Mouse (Mus musculus): Measurements from ENCODE around the gene Ehd1. TPM values are rescaled to one million over a fixed set of nuclear protein-coding genes. Genes with fewer than 3 reads are reported as not detected.
"Not testable (repeated sequence)": the region's sequence is repeated elsewhere in the genome, so short reads cannot be mapped to it uniquely, and the experiment has no call there.

Ehd1 gene
- polyA plus RNA-seq, 2 experiments, result 38.0 to 81.6 TPM

DNA sequence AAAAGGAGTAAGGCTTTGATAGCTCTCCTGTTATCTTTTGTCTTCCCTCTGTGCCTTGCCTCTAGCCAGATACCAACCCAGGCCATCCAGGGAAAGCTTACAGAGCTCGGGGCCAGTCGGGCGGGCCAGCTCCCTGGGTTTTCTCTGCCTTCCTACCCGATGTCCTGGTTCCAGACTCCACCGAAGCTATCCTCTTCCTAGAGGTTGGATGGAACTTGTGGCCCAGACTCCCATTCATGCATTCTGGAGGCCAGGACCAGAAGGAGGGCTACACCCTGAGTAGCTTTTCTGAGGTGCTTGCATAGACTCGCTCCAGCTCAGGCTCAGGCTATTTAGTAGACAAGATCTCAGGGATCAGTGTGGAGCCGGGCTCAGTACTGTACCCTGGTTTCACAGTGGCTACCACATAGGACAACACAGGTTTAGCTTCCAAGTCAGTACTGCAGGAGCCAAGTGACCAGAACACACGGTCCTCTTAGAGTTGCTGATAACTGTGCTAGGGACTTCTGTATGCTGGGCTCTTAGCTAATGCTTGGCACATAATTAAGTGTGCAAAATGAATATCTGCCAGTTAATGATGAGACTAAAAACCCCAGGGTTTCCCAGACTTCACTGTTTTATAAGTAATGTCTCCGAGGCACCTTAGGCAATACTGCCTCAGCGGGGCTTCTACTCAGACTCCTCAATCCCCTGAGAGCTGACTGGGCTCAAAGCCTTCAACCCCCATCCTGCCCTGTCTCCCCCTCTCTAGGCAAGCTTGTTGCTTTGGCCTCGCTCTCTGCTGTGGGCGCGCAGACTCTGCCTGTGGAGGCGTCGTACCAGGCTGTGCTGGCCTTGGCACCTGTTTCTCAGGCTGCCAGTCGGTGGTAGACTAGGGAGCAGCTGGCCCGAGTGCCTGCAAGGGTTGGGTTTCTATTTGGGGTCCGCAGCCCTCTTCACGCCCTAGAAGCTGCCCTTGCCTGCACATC, 10.2 kb downstream of the Ehd1 start:
- Histone ChIP-seq H3K9ac (replicated peaks) (peak overlapping the region; percentile 70), H3K9me3 (ENCODE audit: control insufficient read depth, low read length) (no peaks in the 10 kb centered on the region), H3K4me3 (ENCODE audit: insufficient read depth in 1 of 2, low read depth in 2 of 2, low read length in 2 of 2) (no peak overlapping the region), H3K27ac (peak overlapping the region; percentile 96), H3K27me3 (ENCODE audit: control insufficient read depth, insufficient read depth, low read length) (no peaks in the 10 kb centered on the region), H3K36me3 (replicated peaks; ENCODE audit: control insufficient read depth, insufficient read depth, low read depth) (peaks cover 37% of the 10 kb centered on the region), H3K4me1 (replicated peaks; ENCODE audit: control insufficient read depth in 2 of 2, insufficient read depth in 2 of 2, low read length in 1 of 2) (peaks cover 84 to 87% of the 10 kb centered on the region in 2 experiments), H3K4me2 (ENCODE audit: low read depth) (peak overlapping the region; percentile 77)
- ATAC-seq (ENCODE audit: insufficient read depth), result peak; percentile 32
- WGBS (ENCODE audit: insufficient replicate concordance), result 62% methylated on average over 19 of the region's 19 CpGs
- no peak for TF ChIP-seq CTCF (IDR thresholded peaks at IDR 0.05; ENCODE audit: low read depth)
- 0 out of 2 replicates have a peak, but pooled peaks have one; percentile 40 for TF ChIP-seq EP300 (IDR thresholded peaks at IDR 0.05; ENCODE audit: low read depth)
- no peak for DNase-seq (ENCODE audit: low read depth in 3 of 3, low spot score in 3 of 3)

DNA sequence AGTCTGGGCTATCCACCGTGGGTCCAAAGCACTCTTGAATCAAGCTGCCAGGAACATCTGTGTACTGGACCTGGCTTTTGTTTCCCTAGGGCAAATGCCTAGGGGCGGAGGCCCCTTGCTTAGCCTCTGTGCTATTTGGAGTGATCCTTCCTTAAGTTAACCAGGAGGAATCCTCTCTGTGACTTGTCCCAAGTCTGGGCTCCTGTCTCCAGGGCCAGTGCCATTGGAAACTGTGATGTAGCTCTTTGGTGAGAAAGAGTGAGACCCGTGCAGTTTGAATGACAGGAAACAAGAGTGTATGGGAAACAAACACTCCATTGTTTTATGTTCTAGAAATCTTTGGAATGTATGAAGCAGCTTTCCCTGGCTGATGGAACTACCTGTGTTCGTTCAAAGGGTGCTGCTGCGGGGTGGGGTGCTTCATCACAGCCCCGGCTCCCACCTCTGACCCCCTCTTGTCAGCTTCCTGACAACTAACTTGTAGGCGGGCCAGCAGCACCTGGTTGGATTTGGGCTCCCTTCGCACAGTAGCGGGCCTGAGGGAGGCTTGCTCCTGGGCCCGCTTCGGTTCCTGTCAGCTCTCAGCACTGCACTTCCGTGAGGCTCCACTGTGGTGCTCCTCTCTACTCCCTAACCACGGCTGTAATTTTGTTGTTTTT, 11.8 kb downstream of the Ehd1 start:
- no peak for TF ChIP-seq EP300 (IDR thresholded peaks at IDR 0.05; ENCODE audit: low read depth)
- TF ChIP-seq CTCF (IDR thresholded peaks at IDR 0.05; ENCODE audit: low read depth), result no peak
- DNase-seq (ENCODE audit: low read depth in 3 of 3, low spot score in 3 of 3) (no peak), ATAC-seq (ENCODE audit: insufficient read depth) (no peak)
- Histone ChIP-seq H3K9me3 (ENCODE audit: control insufficient read depth, low read length) (no peaks in the 10 kb centered on the region), H3K4me1 (replicated peaks; ENCODE audit: control insufficient read depth in 2 of 2, insufficient read depth in 2 of 2, low read length in 1 of 2) (peaks cover 70 to 78% of the 10 kb centered on the region in 2 experiments), H3K4me3 (ENCODE audit: insufficient read depth in 1 of 2, low read depth in 2 of 2, low read length in 2 of 2) (no peak overlapping the region), H3K36me3 (replicated peaks; ENCODE audit: control insufficient read depth, insufficient read depth, low read depth) (peaks cover 30% of the 10 kb centered on the region), H3K27ac (peak overlapping the region; percentile 4), H3K4me2 (ENCODE audit: low read depth) (no peak overlapping the region), H3K27me3 (ENCODE audit: control insufficient read depth, insufficient read depth, low read length) (no peaks in the 10 kb centered on the region), H3K9ac (replicated peaks) (no peak overlapping the region)
- 68% methylated on average over 13 of the region's 13 CpGs for WGBS (ENCODE audit: insufficient replicate concordance)

DNA sequence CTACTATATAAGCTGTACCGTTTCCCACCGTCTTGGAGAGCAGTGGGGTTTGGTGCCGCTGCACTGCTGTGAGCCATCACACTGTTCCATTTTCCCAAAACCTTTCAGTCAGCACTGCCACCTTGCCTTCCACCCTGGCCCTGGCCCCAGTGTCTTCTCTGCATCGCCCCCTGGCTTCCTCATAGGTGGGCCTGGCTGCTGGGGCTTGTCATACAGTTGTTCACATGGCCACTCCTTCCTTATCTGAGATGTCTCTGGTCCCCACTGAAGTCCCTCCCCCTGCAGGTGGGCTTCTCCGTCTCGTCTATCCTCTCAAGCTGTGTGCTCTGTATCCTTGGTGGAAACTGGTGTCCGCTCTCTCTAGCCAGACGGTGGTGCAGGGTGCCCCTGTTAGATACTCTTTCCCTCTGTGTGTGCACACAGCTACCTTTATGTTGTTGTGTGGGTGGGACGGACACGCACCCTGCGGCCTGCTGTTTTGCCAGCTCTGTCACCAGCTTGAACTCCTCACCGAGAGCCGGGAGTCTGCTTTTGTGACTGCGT, 13.2 kb downstream of the Ehd1 start:
- no peak for ATAC-seq (ENCODE audit: insufficient read depth)
- Histone ChIP-seq H3K9me3 (ENCODE audit: control insufficient read depth, low read length) (no peaks in the 10 kb centered on the region), H3K36me3 (replicated peaks; ENCODE audit: control insufficient read depth, insufficient read depth, low read depth) (peaks cover 33% of the 10 kb centered on the region), H3K4me2 (ENCODE audit: low read depth) (no peak overlapping the region), H3K4me3 (ENCODE audit: insufficient read depth in 1 of 2, low read depth in 2 of 2, low read length in 2 of 2) (no peak overlapping the region), H3K27ac (no peak overlapping the region; the same call in 1 of the 2 replicates), H3K4me1 (replicated peaks; ENCODE audit: control insufficient read depth in 2 of 2, insufficient read depth in 2 of 2, low read length in 1 of 2) (peaks cover 56 to 64% of the 10 kb centered on the region in 2 experiments), H3K9ac (replicated peaks) (no peak overlapping the region), H3K27me3 (ENCODE audit: control insufficient read depth, insufficient read depth, low read length) (no peaks in the 10 kb centered on the region)
- TF ChIP-seq EP300 (IDR thresholded peaks at IDR 0.05; ENCODE audit: low read depth) (no peak), CTCF (IDR thresholded peaks at IDR 0.05; ENCODE audit: low read depth) (peak; percentile 59)
- 74% methylated on average over 14 of the region's 14 CpGs for WGBS (ENCODE audit: insufficient replicate concordance)
- DNase-seq (ENCODE audit: low read depth in 3 of 3, low spot score in 3 of 3), result no peak

DNA sequence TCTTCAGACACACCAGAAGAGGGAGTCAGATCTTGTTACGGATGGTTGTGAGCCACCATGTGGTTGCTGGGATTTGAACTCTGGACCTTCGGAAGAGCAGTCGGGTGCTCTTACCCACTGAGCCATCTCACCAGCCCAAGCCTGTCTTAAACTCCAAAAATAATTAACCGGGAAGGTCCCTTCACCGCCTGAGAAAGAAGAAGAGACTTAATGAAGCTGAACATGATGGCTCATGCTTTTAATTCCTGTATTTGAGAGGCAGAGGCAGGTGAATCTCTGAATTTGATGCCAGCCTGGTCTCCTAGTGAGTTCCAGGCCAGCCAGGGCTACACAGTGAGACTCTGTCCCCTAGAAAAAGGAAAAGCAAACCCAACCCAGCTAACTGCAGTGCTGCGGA, 14.2 kb downstream of the Ehd1 start:
- Histone ChIP-seq H3K36me3 (replicated peaks; ENCODE audit: control insufficient read depth, insufficient read depth, low read depth) (peaks cover 43% of the 10 kb centered on the region), H3K4me2 (ENCODE audit: low read depth) (peak overlapping the region; percentile 33), H3K4me1 (replicated peaks; ENCODE audit: control insufficient read depth in 2 of 2, insufficient read depth in 2 of 2, low read length in 1 of 2) (peaks cover 46 to 56% of the 10 kb centered on the region in 2 experiments), H3K9ac (replicated peaks) (peak overlapping the region; percentile 33), H3K27ac (peak overlapping the region; percentile 70)
- ATAC-seq (ENCODE audit: insufficient read depth); DNase-seq (ENCODE audit: low read depth in 3 of 3, low spot score in 3 of 3); H3K4me3 ChIP-seq (ENCODE audit: insufficient read depth in 1 of 2, low read depth in 2 of 2, low read length in 2 of 2); H3K27me3 ChIP-seq (ENCODE audit: control insufficient read depth, insufficient read depth, low read length); H3K9me3 ChIP-seq (ENCODE audit: control insufficient read depth, low read length): not testable (repeated sequence)
- 73% methylated on average over 5 of the region's 6 CpGs for WGBS (ENCODE audit: insufficient replicate concordance)

All from liver, embryonic 14.5 days (tissue).